Mouse (Mus musculus) splenic B cell, adult 2 months (primary cell): ENCODE data around the gene Slc44a1.

Experiments used
- DNase-seq: peaks from one replicate; pipeline ENCODE4 v3.0.0-alpha.2; 2011; ENCODE audit warnings: low read depth, low spot score
- H3K27me3 ChIP-seq: 2 replicates; pipeline ENCODE4 v1.6.1; 2012; ENCODE audit warnings: mild to moderate bottlenecking, low read length, moderate library complexity, mixed read lengths; ENCODE audit not compliant: control insufficient read depth, poor library complexity, insufficient read depth, severe bottlenecking
- H3K36me3 ChIP-seq: 2 replicates; pipeline ENCODE4 v1.6.1; 2012; ENCODE audit warnings: mild to moderate bottlenecking, low read length, moderate library complexity, mixed read lengths; ENCODE audit not compliant: control insufficient read depth, poor library complexity, insufficient read depth, severe bottlenecking

The Slc44a1 gene

GRCm38 (mm10) chr4:53525503-53525902 lies 85.3 kb downstream of the Slc44a1 start:
- Histone ChIP-seq H3K27me3 (no peaks in the 10 kb centered on the region), H3K36me3 (no peaks in the 10 kb centered on the region)
- DNase-seq: no peak

GRCm38 (mm10) chr4:53525994-53526393 lies 85.8 kb downstream of the Slc44a1 start:
- no peaks in the 10 kb centered on the region for H3K36me3 ChIP-seq
- H3K27me3 ChIP-seq: no peaks in the 10 kb centered on the region
- no peak for DNase-seq

GRCm38 (mm10) chr4:53526446-53526845 lies 86.2 kb downstream of the Slc44a1 start:
- Histone ChIP-seq H3K27me3 (no peaks in the 10 kb centered on the region), H3K36me3 (no peaks in the 10 kb centered on the region)
- DNase-seq: no peak

- Histone ChIP-seq H3K36me3 (no peaks in the 10 kb centered on the region), H3K27me3 (no peaks in the 10 kb centered on the region)
- no peak for DNase-seq
Observed at GRCm38 (mm10) chr4:53535795-53536194, 95.6 kb downstream of the Slc44a1 start.

- 0 out of 2 replicates have a peak, but pooled peaks cover 2% of the 10 kb centered on the region for H3K36me3 ChIP-seq
- H3K27me3 ChIP-seq: no peaks in the 10 kb centered on the region
- no peak for DNase-seq
Observed at GRCm38 (mm10) chr4:53537101-53537500, 96.9 kb downstream of the Slc44a1 start.

GRCm38 (mm10) chr4:53537539-53537938 lies 97.3 kb downstream of the Slc44a1 start:
- no peak for DNase-seq
- H3K36me3 ChIP-seq: 0 out of 2 replicates have a peak, but pooled peaks cover 2% of the 10 kb centered on the region
- no peaks in the 10 kb centered on the region for H3K27me3 ChIP-seq

GRCm38 (mm10) chr4:53538600-53538999 lies 98.4 kb downstream of the Slc44a1 start:
- peaks cover 2% of the 10 kb centered on the region; the same call in 1 of the 2 replicates for H3K36me3 ChIP-seq
- H3K27me3 ChIP-seq: no peaks in the 10 kb centered on the region
- DNase-seq: no peak

- H3K27me3 ChIP-seq: no peaks in the 10 kb centered on the region
- DNase-seq: no peak
- peaks cover 2% of the 10 kb centered on the region; the same call in 1 of the 2 replicates for H3K36me3 ChIP-seq
Observed at GRCm38 (mm10) chr4:53539929-53540328, 99.7 kb downstream of the Slc44a1 start.

DNA sequence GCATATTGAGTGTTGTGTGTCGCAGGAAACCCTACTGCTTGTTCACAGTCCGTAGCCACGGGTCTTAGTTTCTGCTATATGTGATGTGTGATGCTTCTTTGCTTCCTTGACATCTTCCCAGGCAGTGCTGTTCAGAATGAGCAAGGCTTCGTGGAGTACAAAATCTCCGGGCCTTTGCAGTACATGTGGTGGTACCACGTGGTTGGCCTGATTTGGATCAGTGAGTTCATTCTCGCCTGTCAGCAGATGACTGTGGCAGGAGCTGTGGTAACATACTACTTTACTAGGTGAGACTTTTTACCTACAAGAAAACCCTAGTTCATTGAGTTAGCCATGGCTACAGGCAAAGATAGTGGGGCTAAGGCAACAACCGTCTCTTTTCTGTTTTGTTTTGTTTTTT lies 103.2 kb downstream of the Slc44a1 start:
- Histone ChIP-seq H3K27me3 (no peaks in the 10 kb centered on the region), H3K36me3 (peaks cover 2% of the 10 kb centered on the region; the same call in 1 of the 2 replicates)
- no peak for DNase-seq

GRCm38 (mm10) chr4:53544889-53545288 lies 104.7 kb downstream of the Slc44a1 start:
- no peak for DNase-seq
- H3K27me3 ChIP-seq: no peaks in the 10 kb centered on the region
- H3K36me3 ChIP-seq: peaks cover 2% of the 10 kb centered on the region; the same call in 1 of the 2 replicates

- Histone ChIP-seq H3K27me3 (no peaks in the 10 kb centered on the region), H3K36me3 (no peaks in the 10 kb centered on the region; the same call in 1 of the 2 replicates)
- DNase-seq: no peak
Observed at GRCm38 (mm10) chr4:53547381-53547780, 107.2 kb downstream of the Slc44a1 start.

- Histone ChIP-seq H3K27me3 (no peaks in the 10 kb centered on the region), H3K36me3 (no peaks in the 10 kb centered on the region)
- DNase-seq: peak; percentile 52
Observed at GRCm38 (mm10) chr4:53549375-53549774, 109.2 kb downstream of the Slc44a1 start.

GRCm38 (mm10) chr4:53564618-53565017 lies 124.4 kb downstream of the Slc44a1 start:
- Histone ChIP-seq H3K27me3 (no peaks in the 10 kb centered on the region), H3K36me3 (no peaks in the 10 kb centered on the region)
- DNase-seq: no peak

GRCm38 (mm10) chr4:53567065-53567464 lies 126.9 kb downstream of the Slc44a1 start:
- Histone ChIP-seq H3K36me3 (no peaks in the 10 kb centered on the region), H3K27me3 (no peaks in the 10 kb centered on the region)
- no peak for DNase-seq

DNA sequence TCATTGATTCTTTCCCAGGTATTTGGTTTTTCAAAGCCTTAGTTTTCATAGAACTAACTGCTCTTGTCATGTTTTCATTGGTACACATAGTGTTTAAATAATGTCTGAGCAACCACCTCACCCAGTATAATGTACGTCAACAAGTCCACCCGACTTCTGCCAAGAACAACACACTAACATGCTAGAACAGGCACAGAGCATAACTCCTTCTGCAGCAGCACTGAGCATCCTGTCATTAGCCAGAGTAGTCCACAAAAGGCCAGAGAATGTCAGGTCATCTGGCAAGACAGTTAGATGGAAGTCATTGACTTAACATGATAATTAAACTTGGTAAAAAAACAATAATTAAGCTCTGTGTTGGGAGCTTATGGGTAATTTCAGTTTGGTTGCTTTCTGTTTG lies 135.3 kb downstream of the Slc44a1 start:
- Histone ChIP-seq H3K27me3 (no peaks in the 10 kb centered on the region), H3K36me3 (no peaks in the 10 kb centered on the region)
- no peak for DNase-seq

- Histone ChIP-seq H3K36me3 (no peaks in the 10 kb centered on the region), H3K27me3 (no peaks in the 10 kb centered on the region)
- no peak for DNase-seq
Observed at GRCm38 (mm10) chr4:53587676-53588075, 147.5 kb downstream of the Slc44a1 start.
